Mouse (Mus musculus): ENCODE data around the gene Senp7. TPM values are rescaled to one million over a fixed set of nuclear protein-coding genes. Genes with fewer than 3 reads are reported as not detected.
A peak's percentile ranks its signal among the peaks of the same experiment; 100 is the strongest.
"Not testable (repeated sequence)": the region's sequence is repeated elsewhere in the genome, so short reads cannot be mapped to it uniquely, and the experiment has no call there.

Gene Senp7
- polyA plus RNA-seq, 1 experiment from 2014 or later, result 18.2 TPM

- Histone ChIP-seq H3K4me1 (replicated peaks) (peaks cover 62% of the 10 kb centered on the region), H3K27ac (peak overlapping the region; percentile 48), H3K27me3 (no peaks in the 10 kb centered on the region), H3K9ac (no peak overlapping the region), H3K4me3 (replicated peaks) (no peak overlapping the region), H3K9me3 (replicated peaks) (no peaks in the 10 kb centered on the region), H3K36me3 (no peaks in the 10 kb centered on the region), H3K4me2 (no peak overlapping the region)
- no peak for DNase-seq
- ATAC-seq (ENCODE audit: low read depth), result no peak
- WGBS (ENCODE audit: insufficient replicate concordance), result 83% methylated on average over 6 of the region's 6 CpGs
Observed at GRCm38 (mm10) chr16:56068523-56069070, 20.5 kb downstream of the Senp7 start.

GRCm38 (mm10) chr16:56071317-56072232, 23.4 kb downstream of the Senp7 start:
- WGBS (ENCODE audit: insufficient replicate concordance), result 16% methylated on average over 5 of the region's 5 CpGs
- peaks cover 79% of the 10 kb centered on the region for H3K4me1 ChIP-seq (replicated peaks)
- H3K27ac ChIP-seq, result peak overlapping the region; percentile 96
- ATAC-seq (ENCODE audit: low read depth), result peak; percentile 90
- H3K27me3 ChIP-seq, result no peaks in the 10 kb centered on the region
- H3K9ac ChIP-seq, result peak overlapping the region; percentile 70
- peak; percentile 91 for DNase-seq
- no peaks in the 10 kb centered on the region for H3K36me3 ChIP-seq
- H3K4me3 ChIP-seq (replicated peaks), result peak overlapping the region; percentile 44
- peak overlapping the region; percentile 69 for H3K4me2 ChIP-seq
- no peaks in the 10 kb centered on the region for H3K9me3 ChIP-seq (replicated peaks)

GRCm38 (mm10) chr16:56072533-56072932, 24.4 kb downstream of the Senp7 start:
- DNase-seq (no peak), ATAC-seq (ENCODE audit: low read depth) (no peak)
- peak overlapping the region; percentile 96 for H3K27ac ChIP-seq
- WGBS (ENCODE audit: insufficient replicate concordance), result 70% methylated on average over 6 of the region's 6 CpGs
- H3K4me2 ChIP-seq, result peak overlapping the region; percentile 69
- peaks cover 82% of the 10 kb centered on the region for H3K4me1 ChIP-seq (replicated peaks)
- no peaks in the 10 kb centered on the region for H3K36me3 ChIP-seq
- H3K27me3 ChIP-seq, result no peaks in the 10 kb centered on the region
- no peak overlapping the region for H3K4me3 ChIP-seq (replicated peaks)
- H3K9me3 ChIP-seq (replicated peaks), result no peaks in the 10 kb centered on the region
- peak overlapping the region; percentile 70 for H3K9ac ChIP-seq

- WGBS (ENCODE audit: insufficient replicate concordance), result 88% methylated on average over 6 of the region's 6 CpGs
- DNase-seq; H3K27me3 ChIP-seq; H3K4me3 ChIP-seq (replicated peaks); H3K9me3 ChIP-seq (replicated peaks); H3K36me3 ChIP-seq; ATAC-seq (ENCODE audit: low read depth): not testable (repeated sequence)
- Histone ChIP-seq H3K4me2 (peak overlapping the region; percentile 69; the same call in 1 of the 2 replicates), H3K9ac (peak overlapping the region; percentile 70), H3K27ac (peak overlapping the region; percentile 96), H3K4me1 (replicated peaks) (peaks cover 76% of the 10 kb centered on the region)
Observed at GRCm38 (mm10) chr16:56073150-56073549, 25.0 kb downstream of the Senp7 start.

GRCm38 (mm10) chr16:56074122-56074521, 26.0 kb downstream of the Senp7 start:
- 31% methylated on average over 1 of the region's 1 CpGs for WGBS (ENCODE audit: insufficient replicate concordance)
- ATAC-seq (ENCODE audit: low read depth) (peak; percentile 37), DNase-seq (peak; percentile 60)
- H3K36me3 ChIP-seq, result no peaks in the 10 kb centered on the region
- no peak overlapping the region for H3K4me3 ChIP-seq (replicated peaks)
- H3K4me1 ChIP-seq (replicated peaks), result peaks cover 67% of the 10 kb centered on the region
- peak overlapping the region; percentile 89 for H3K9ac ChIP-seq
- peak overlapping the region; percentile 77 for H3K4me2 ChIP-seq
- H3K27me3 ChIP-seq, result no peaks in the 10 kb centered on the region
- H3K9me3 ChIP-seq (replicated peaks), result no peaks in the 10 kb centered on the region
- H3K27ac ChIP-seq, result peak overlapping the region; percentile 97

- Histone ChIP-seq H3K4me2 (peak overlapping the region; percentile 77), H3K9me3 (replicated peaks) (no peaks in the 10 kb centered on the region), H3K27me3 (no peaks in the 10 kb centered on the region), H3K9ac (peak overlapping the region; percentile 89), H3K36me3 (no peaks in the 10 kb centered on the region), H3K4me1 (replicated peaks) (peaks cover 63% of the 10 kb centered on the region), H3K4me3 (replicated peaks) (peak overlapping the region; percentile 78; the same call in 1 of the 2 replicates), H3K27ac (peak overlapping the region; percentile 97)
- WGBS (ENCODE audit: insufficient replicate concordance), result 44% methylated on average over 5 of the region's 5 CpGs
- ATAC-seq (ENCODE audit: low read depth), result no peak
- peak; percentile 14 for DNase-seq
Observed at GRCm38 (mm10) chr16:56074565-56074964, 26.4 kb downstream of the Senp7 start.

GRCm38 (mm10) chr16:56075222-56076111, 27.3 kb downstream of the Senp7 start:
- Histone ChIP-seq H3K36me3 (no peaks in the 10 kb centered on the region), H3K9me3 (replicated peaks) (no peaks in the 10 kb centered on the region), H3K4me1 (replicated peaks) (peaks cover 57% of the 10 kb centered on the region), H3K27me3 (no peaks in the 10 kb centered on the region), H3K4me2 (peak overlapping the region; percentile 77), H3K9ac (peak overlapping the region; percentile 89), H3K4me3 (replicated peaks) (peak overlapping the region; percentile 78), H3K27ac (peak overlapping the region; percentile 97)
- under 1% methylated on average over 55 of the region's 66 CpGs for WGBS (ENCODE audit: insufficient replicate concordance)
- DNase-seq (peak; percentile 72), ATAC-seq (ENCODE audit: low read depth) (peak; percentile 45)

GRCm38 (mm10) chr16:56076121-56076869, 28.2 kb downstream of the Senp7 start:
- no peak for DNase-seq
- Histone ChIP-seq H3K9ac (peak overlapping the region; percentile 89), H3K4me2 (peak overlapping the region; percentile 77), H3K4me3 (replicated peaks) (peak overlapping the region; percentile 78), H3K27ac (peak overlapping the region; percentile 97), H3K36me3 (no peaks in the 10 kb centered on the region), H3K4me1 (replicated peaks) (peaks cover 52% of the 10 kb centered on the region), H3K27me3 (no peaks in the 10 kb centered on the region), H3K9me3 (replicated peaks) (no peaks in the 10 kb centered on the region)
- WGBS (ENCODE audit: insufficient replicate concordance), result 9% methylated on average over 11 of the region's 11 CpGs
- no peak for ATAC-seq (ENCODE audit: low read depth)

- H3K9me3 ChIP-seq (replicated peaks), result no peaks in the 10 kb centered on the region
- no peaks in the 10 kb centered on the region for H3K27me3 ChIP-seq
- H3K4me1 ChIP-seq (replicated peaks), result peaks cover 23% of the 10 kb centered on the region
- ATAC-seq (ENCODE audit: low read depth), result no peak
- no peak overlapping the region for H3K9ac ChIP-seq
- H3K4me3 ChIP-seq (replicated peaks), result no peak overlapping the region
- H3K36me3 ChIP-seq, result peaks cover 2% of the 10 kb centered on the region; the same call in 1 of the 2 replicates
- 79% methylated on average over 1 of the region's 1 CpGs for WGBS (ENCODE audit: insufficient replicate concordance)
- H3K27ac ChIP-seq, result no peak overlapping the region
- no peak overlapping the region for H3K4me2 ChIP-seq
- no peak for DNase-seq
Observed at GRCm38 (mm10) chr16:56079419-56079818, 31.3 kb downstream of the Senp7 start.

- Histone ChIP-seq H3K36me3 (peaks cover 16% of the 10 kb centered on the region), H3K9ac (no peak overlapping the region), H3K4me3 (replicated peaks) (no peak overlapping the region), H3K9me3 (replicated peaks) (no peaks in the 10 kb centered on the region), H3K27me3 (no peaks in the 10 kb centered on the region), H3K27ac (no peak overlapping the region), H3K4me1 (replicated peaks) (peaks cover 14% of the 10 kb centered on the region), H3K4me2 (no peak overlapping the region)
- ATAC-seq (ENCODE audit: low read depth), result no peak
- 74% methylated on average over 4 of the region's 4 CpGs for WGBS (ENCODE audit: insufficient replicate concordance)
- DNase-seq, result no peak
Observed at GRCm38 (mm10) chr16:56081691-56082090, 33.6 kb downstream of the Senp7 start.

All from liver, embryonic 13.5 days (tissue).